Mouse (Mus musculus): ENCODE measurements around the gene Pafah1b1. TPM values are rescaled to one million over a fixed set of nuclear protein-coding genes. Genes with fewer than 3 reads are reported as not detected.

The Pafah1b1 gene
- 100 to 1,000 TPM; 206 to 224 TPM for total RNA-seq (2021)

DNA sequence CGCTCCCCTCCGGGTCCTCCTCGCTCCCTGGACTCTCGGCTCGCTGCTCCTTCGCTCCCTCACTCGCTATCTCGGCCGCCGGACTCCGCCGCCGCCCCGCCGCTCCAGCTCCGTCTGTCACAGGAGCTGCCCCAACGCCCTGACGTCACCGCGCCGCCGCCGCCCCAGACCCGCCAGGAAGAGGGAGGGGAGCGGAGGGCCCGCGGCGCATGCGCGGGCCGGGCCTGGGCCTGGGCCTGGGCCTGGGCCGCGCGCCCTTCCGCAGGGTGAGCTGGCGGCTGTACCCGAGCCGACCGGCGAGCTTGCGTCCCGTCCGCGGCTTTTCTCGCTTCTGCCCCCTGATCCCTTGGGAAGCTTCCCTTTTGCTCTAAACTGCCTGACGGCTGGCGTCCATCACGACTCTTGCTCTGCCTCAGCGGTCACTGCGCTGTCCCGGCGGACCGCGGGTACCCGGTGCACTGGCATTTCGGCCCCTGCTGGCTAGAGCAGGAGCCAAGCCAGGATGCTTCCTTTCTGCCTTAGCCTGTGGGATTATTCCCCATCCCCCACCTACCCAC, at the start of gene Pafah1b1:
Pafah1b1 (minus strand) TSS at position 436 of the 557 bp plus-strand sequence.
- DNase-seq (ENCODE audit: low spot score), result peak; percentile 95
- intact Hi-C loops (cut with DNase I), result loop anchor here (2.0 to 5.0 kb wide), 4 partner anchors 37 to 108 kb away; partner anchors contain the start of genes Cluh, Mettl16 and Mnt

DNA sequence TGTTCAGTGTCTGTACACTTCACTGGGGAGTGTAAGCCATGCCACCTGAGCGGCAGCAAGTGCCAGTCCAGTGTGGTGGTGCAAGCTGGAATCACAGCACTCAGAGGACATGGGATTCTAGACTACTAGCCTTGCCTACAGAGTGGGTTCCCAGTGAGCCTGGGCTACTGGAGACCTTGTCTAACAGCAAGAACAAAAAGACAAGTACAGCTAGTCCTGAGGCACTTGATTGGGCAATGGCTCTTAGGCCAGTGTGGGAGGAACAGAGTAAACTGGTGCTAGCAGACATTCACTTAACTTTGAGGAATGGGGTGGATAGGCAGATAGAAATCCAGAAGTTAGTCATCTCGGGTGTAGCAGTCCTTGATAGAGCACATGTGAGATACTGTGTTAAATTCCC, 47.9 kb upstream of the Pafah1b1 start:
- intact Hi-C loops (cut with DNase I), result loop anchor here (5.0 kb wide), 3 partner anchors 50 to 120 kb away; partner anchors contain the start of gene Pafah1b1
- no peak for DNase-seq (ENCODE audit: low spot score)

DNA sequence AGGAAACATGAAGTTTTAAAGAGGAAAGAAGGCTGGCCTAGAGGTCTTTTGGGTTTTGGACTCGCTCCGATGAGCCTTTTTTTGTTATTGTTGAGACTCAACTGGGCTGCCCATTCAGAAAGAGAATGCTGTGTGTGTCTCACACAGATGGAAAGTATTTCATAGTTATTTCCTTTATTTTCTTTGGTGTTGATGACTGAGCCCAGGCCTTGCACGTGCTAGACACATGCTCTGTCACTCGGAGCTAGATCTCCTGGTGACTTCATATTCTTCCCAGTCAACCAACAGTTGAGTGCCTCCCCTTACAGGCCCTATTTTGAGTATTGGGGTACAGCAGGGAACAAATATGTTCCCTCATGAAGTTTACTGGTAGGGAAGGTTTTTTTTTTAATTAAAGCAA, 47.2 kb upstream of the Pafah1b1 start:
- intact Hi-C loops (cut with DNase I), result loop anchor here (5.0 kb wide), 3 partner anchors 49 to 119 kb away; partner anchors contain the start of gene Pafah1b1
- DNase-seq (ENCODE audit: low spot score), result no peak

DNA sequence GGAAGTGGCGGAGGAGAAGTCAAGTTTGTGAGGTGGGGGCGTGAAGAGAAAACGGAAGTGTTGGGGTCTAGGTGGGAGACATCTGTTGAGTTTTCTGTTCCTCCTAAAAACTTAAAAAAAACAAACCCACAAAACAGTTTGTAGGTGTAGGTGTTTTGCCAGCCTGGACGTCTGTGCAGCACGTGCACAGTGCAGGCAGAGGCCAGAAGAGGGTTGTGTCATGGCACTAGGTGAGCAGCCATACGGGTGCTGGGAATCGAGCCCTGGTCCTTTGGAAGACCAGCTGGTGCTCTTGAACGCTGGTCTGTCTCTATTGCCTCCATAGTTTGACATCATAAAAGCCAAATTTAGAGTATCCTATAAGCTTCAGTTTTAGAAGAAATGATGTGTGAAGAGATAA, 46.8 kb upstream of the Pafah1b1 start:
- DNase-seq (ENCODE audit: low spot score), result no peak

DNA sequence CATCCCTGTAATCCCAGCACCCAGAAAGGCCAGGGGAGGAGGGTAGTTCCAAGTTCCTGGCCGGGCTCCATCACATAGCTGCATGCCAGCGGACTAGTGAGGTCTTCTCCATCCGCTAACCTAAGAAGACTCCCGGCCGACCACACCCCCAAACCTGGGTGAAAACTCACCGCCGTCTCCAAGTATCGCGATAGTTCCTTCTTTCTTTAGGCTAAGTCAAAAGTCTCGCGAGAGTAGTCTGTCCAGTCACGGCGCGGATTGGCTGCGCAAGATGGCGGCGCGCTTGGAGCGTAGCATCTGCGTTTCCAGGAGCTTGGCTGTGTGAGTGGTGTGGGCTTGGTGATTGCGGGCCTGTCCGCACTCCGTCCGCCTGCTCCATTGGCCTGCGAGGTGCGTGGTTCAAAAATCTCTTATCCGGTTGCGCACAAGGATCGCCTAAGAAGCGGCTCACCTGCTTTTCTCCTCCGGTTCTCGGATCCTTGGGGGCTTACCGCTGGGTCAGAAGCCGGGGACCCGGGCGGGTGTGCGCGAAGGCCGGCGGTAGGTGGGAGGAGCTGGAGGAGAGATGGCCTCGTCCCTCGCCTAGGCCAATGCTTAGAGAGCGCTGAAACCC, 46.2 kb upstream of the Pafah1b1 start, which contains the start of gene Mettl16:
Mettl16 (plus strand) TSS at position 236 of the 613 bp plus-strand sequence.
- intact Hi-C loops (cut with DNase I), result loop anchor here (5.0 kb wide), 3 partner anchors 48 to 118 kb away; partner anchors contain the start of gene Pafah1b1
- peak; percentile 89 for DNase-seq (ENCODE audit: low spot score)

More for the DNA sequence above, 46.8 kb upstream of the Pafah1b1 start:
- intact Hi-C loops (cut with DNase I), result loop anchor here (5.0 kb wide), 3 partner anchors 49 to 119 kb away; partner anchors contain the start of gene Pafah1b1

DNA sequence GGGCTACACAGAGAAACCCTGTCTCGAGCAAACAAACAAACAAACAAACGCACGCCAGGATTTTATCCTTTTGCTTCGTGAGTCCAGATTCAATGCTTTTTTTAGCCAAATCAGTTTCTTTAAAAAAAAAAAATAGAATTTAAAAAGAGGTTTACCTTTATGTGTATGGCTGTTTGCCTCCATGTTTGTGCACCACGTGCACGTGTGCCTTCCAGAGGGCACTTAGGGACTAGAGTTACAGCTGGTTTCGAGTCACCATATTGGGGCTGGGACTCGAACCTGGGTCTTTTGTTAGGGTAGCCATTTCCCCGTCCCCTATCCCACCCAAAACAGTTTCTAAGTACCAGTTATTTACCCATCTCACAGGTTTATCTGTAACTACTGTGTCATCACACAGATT, 45.6 kb upstream of the Pafah1b1 start:
- DNase-seq (ENCODE audit: low spot score), result no peak

DNA sequence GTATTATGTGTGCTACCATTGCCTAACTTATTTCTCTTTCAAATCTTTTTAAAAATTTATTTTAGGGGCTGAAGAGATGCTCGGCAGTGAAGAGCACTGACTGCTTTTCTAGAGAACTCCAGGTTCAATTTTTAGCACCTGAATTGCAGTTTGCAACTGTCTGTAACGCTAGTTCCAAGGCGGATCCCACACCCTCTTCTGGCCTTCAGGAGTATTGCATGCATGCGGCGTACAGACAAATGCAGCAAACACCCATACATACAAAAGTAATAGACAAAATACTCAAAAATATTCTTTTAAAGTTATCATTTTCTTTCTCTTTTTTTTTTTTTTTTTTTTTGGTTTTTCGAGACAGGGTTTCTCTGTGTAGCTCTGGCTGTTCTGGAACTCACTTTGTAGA, 43.6 kb upstream of the Pafah1b1 start:
- DNase-seq (ENCODE audit: low spot score), result no peak
- intact Hi-C loops (cut with DNase I), result loop anchor here (2.0 kb wide), 1 partner anchor 129 kb away; no protein-coding TSS in a partner anchor

More for the DNA sequence above, 45.6 kb upstream of the Pafah1b1 start:
- intact Hi-C loops (cut with DNase I), result loop anchor here (5.0 kb wide), 3 partner anchors 48 to 118 kb away; partner anchors contain the start of gene Pafah1b1

DNA sequence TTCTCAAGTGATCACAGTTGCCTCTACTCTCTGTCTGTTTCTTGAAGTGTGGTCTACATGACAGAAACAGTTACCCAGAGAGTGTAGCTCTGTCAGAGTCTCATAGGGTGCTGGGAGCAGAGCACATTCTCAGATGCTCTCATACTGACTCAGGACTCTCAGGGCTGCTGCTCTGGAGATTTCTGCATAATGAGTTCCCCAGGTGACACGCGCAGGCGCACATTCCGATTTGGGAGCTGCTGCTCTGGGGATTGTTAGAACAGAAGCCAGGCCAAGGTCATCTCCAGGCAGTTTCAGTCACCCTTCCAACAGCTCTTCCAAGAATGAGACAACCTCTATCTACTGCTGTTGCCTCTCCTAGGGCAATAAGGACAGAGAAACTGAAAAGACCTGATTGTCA, 43.0 kb upstream of the Pafah1b1 start:
- DNase-seq (ENCODE audit: low spot score), result no peak
- intact Hi-C loops (cut with DNase I), result no loop called here

DNA sequence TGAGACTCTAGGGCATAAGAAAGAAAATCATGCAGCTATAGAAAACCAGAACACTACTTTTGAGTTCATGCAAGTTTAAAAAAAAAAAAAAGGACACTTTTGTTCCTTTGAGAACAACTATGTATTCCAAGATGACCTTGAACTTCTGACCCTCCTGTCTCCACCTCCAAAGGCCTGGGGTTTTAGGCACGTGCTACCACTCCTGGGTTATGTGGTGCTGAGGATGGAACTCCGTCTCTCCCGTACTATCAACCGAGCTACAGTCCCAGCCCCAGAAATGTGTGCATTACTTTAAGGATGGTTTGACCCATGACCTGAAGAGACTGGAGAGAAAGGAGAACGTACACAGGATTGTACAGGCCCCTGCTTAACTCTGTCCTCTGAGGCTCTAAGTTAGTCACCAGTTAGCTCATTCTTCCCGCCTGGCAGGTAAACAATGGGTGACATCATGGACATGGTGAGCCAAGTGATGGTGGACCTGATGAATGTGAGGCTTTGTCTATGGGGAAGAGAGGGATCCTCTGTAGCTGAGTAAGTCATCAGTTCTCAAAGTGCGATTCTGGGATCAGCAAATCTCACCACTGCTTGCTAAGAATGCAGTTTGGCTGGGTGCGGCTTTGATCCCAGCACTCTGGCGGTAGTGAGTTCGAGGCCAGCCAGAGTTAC, 39.6 kb upstream of the Pafah1b1 start:
- DNase-seq (ENCODE audit: low spot score), result no peak
- intact Hi-C loops (cut with DNase I), result no loop called here

DNA sequence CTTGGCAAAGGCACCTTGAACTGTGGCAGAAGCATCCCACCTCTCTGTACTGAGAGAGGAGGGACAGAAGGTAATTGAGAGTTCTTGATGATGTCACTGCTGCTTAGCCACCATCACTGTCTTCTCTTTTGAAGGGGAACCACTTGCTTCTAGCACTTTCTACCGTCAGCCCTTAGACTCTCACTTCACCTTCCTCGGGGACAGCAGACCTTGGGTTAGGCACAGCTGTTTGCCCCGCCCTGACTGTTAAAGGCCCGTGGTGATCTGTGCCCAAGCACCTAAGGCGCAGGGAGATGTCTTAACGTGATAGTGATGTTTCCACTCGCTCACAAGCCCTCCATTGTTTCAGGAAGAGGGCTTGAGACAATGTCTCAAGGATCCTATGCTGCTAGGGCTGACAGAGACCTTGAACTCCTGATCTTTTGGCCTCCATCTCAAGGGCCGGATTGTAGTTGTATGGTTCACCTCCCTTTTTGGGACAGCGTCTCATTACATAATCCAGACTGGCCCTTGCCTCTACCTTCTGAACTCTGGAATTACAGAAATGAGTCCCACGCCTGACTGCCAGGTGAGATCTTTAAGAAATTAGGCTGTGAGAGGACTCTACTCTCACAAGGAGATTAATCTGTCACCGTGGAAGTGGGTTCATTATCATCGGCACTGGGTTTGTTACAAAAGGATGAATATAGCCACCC, 36.7 kb upstream of the Pafah1b1 start:
- intact Hi-C loops (cut with DNase I), result no loop called here
- no peak for DNase-seq (ENCODE audit: low spot score)

DNA sequence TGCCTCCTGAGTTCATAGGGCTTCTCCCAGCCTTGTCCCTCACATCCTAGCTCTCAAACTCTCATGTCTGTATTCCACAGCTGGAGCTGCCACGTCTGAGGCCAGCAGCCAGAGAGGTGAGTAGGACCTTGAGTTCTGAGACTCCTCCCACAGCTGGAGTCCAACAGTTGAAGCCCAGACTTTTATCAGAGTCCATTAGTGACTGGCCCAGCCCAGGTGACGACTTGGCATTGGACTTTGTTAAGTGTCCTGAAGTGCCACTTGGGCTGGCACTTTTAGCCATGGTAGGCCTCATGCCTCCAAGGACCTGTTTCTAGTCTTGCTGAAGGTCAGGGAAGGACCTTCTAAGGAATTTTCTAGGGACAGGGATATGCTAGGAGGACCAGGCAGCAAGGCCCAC, 32.2 kb upstream of the Pafah1b1 start:
- DNase-seq (ENCODE audit: low spot score), result peak; percentile 4
- intact Hi-C loops (cut with DNase I), result no loop called here

DNA sequence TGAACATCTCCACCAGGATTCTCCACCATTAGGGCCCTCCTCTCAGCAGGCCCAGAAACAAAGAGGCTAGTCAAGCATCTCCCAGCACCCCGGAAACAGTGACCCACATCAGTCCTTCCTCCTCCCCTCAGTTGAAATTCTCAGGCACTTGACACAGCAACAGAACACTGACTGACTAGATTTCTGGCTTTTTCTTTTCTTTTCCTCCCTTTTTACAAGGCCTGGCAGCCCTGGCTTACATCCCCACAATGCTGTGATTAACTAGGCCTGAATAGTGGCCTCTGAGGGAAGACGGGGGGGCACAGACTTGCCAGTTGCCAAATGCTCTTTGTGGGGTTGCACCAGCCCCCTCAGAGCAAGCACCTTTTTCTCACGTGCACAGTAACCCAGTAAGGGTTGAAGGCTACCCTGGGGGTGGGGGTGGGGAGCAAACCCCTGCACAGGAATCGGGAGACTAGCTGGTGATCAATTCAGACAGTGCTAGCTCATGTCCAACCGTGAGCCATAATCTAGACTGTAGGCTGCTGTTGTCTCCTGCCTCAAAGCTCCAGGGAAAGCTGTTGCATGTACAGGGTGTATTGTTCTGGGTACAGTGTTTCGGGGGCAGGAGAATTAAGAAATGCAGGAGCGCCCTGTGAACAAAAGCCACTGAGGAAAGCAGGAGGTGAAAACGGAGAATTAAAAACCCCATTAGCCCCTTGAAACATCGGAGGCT, 27.0 kb upstream of the Pafah1b1 start:
- intact Hi-C loops (cut with DNase I), result no loop called here
- DNase-seq (ENCODE audit: low spot score), result no peak

DNA sequence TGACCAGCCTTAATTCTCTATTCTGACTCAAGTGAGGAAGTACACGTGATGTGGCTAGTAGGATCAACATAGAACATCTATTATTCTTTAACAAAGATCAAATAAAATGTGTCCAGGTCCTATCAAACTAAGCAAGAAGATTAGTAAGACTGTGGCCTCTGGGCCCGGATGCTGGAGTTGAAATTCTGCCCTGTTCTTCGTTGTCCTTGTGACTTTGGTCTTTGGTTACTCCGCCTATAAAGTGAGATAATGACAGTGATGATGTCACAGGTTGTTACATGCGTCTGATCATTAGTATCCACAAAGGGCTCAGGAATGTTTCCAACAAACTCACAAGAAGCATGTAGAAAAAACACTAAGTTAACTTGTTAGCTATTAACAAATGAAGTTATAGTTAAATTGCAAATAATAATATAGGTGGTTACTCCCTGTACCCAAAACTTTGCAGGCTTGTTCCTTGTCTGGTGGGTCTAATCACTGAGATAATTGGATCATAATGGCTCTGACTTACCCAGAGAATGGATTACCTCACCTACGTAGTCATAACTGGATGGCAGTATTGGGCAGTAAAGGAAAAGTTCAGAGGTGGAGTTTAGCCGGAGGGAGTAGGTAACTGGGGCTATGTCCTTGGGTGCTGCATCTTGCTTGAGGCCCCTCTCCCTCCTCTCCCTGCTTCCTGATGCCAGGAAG, 26.3 kb upstream of the Pafah1b1 start:
- DNase-seq (ENCODE audit: low spot score), result no peak
- intact Hi-C loops (cut with DNase I), result no loop called here

DNA sequence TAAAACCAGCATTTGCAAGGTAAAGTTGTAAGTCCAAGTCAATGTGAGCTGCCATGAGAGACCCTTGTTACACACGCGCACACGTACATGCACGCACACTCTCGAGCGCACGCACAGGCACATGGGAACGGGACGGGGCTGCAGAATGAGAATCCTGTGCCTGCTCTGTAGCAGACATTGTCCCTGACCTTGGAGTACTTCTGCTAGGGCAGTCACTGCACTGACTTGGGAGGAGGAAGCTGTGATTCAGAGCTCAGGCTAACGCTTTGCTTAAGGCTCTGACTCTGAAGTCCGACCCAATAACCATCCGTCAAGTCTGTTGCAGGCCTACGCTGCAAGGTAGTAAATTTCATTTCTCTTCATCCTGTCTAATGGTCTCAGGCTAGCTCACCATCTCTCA, 24.8 kb upstream of the Pafah1b1 start:
- intact Hi-C loops (cut with DNase I), result no loop called here
- DNase-seq (ENCODE audit: low spot score), result no peak

DNA sequence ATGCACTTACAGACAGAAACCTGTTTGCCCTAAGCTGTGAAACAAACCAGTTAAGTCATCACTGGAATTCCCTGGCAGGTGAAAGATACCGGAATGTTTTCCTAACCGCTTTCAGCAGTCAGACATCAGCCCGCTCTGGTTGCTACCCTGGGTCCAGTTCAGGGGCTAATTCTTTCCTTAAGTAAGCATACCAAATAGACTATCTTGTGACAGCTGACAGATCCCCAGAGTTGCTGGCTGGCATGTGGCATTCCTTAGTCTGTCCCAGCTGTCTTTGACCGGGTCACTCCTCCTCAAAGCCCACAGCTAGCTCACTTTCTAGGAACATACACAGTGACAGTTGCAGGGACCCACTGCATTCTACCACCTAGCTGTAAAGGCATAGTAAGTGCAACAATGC, 23.6 kb upstream of the Pafah1b1 start:
- DNase-seq (ENCODE audit: low spot score), result no peak
- intact Hi-C loops (cut with DNase I), result no loop called here

DNA sequence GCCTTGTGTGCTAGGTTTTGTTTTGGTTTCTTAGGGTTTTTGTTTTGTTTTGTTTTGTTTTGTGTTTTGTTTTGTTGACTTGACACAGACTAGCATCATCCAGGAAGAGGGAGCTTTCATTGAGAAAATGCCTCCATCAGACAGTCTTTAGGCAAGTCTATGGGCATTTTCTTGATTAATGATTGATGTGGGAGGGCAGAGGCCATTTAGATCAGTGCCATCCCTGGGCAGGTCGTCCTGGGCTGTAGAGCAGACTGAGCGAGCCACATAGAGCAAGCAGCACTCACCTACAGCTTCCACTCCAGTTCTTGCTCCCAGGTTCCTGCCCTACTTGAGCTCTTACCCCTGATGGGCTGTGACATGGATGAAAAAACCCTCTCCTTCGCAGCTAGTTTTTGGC, 13.4 kb upstream of the Pafah1b1 start:
- no peak for DNase-seq (ENCODE audit: low spot score)
- intact Hi-C loops (cut with DNase I), result no loop called here

DNA sequence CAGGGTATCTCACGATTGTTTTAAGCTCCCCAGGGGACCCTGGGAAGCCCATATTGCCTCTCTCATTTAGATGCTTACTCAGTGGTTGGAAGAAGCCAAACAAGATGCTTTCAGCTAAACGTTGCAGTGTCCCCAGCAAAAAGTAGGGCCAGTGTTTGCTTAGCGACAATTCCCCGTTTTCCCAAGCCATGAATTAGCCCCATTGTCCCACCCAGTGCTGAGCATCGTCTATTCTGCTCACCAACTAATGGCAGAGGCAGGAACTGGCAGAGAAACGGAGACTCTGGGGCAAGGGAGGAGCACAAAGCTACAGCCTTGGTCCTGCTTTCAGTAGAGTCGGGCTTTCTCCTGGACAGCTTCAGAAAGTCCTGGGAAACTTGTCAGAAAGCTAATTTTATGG, 10.4 kb upstream of the Pafah1b1 start:
- intact Hi-C loops (cut with DNase I), result no loop called here
- no peak for DNase-seq (ENCODE audit: low spot score)

DNA sequence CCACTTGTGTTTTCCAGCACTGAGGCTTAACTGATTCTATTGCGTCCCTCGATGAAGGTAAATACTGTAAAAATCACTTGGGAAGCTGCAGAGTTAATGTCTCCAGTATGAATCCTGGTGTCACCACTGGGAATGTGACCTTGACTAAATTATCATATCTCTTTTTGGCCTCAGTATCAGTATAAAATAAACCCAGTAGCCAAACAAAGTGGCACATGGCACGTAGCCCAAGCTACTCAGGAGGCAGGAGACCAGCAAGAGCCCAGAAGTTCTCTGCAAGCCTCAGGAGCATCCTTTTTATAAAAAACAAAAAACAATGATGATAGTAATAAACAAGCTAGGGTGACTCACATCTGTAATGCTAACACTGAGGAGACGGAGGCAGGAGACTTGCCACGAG, 711 bp upstream of the Pafah1b1 start:
- intact Hi-C loops (cut with DNase I), result loop anchor here (2.0 kb wide), 1 partner anchor 76 kb away; the partner anchor contains the start of gene Cluh
- DNase-seq (ENCODE audit: low spot score), result no peak
